Mouse (Mus musculus): ENCODE results near the gene Atxn2l.

Atxn2l gene

DNA sequence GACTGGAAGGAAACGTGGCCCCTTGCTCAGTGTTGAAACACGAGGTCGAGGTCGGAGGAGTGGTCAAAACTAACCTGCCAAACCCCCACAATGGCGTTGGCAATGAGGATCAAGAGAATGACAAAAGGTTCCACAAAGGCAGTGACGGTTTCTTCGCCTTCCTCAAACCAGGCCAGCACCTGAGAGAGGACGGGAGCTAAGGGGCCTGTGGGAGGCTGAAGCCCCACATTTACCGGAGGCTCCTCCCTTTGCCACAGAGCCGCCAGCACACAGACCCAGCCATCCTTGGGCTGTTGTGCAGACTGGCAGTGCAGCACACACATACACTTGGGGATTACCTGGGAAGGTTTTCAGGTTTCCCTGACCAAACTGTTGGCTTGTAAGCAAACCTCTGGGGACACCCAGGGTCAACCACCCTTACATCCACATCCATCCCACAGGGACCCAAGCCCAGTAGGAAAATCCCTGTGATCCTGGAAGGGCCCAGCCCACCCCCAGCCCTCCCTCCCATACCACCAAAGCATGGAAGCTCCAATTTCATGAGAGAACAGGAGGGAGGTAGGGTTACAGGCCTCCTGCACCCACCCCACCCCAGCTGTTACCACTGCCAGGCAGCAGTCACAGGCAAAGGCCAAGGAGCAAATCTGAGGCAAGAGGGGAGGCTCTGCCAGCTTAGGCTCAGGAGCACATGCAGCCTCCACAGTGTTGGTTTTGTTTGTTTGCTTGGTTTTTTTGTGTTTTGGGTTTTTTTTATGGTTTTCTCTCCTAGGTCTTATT is 42.4 kb downstream of the Atxn2l start:
- no peak for DNase-seq

DNA sequence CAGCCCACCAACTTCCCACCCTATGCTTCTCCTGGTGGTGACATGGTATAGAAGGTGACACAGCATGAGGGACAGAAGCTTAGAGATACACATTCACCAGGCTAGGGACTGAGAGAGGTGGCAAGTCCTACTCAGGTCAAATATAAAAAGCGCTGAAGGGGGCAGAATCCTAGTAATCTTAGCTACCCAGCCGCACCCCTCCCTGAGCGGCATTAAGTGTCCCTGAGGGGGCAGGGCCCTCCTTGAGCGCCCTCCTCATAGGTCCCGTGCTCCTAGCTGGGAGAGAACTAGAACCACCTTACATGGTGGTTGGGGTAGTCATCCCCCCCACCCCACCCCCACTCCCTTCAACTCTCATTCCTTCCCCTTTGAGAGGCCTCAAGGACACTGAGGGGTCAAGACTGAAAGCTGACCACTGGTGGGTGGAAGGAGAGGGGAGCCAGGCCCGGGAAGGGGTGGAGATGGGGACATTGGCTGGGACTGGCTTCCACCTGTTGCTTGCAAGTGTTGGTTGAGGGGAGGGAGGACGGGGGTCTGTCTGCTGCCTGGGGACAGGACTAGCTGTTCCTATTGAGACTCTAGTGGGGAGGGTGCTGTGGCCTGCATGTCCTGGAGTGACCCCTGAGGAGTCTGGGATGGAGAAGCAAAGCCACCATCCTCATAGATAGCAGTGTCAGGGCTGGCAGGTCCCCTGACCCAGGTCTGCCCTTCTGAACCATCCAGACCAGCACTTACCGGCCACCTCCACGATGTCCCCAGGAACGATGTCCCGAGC is 44.2 kb downstream of the Atxn2l start:
- no peak for DNase-seq

DNA sequence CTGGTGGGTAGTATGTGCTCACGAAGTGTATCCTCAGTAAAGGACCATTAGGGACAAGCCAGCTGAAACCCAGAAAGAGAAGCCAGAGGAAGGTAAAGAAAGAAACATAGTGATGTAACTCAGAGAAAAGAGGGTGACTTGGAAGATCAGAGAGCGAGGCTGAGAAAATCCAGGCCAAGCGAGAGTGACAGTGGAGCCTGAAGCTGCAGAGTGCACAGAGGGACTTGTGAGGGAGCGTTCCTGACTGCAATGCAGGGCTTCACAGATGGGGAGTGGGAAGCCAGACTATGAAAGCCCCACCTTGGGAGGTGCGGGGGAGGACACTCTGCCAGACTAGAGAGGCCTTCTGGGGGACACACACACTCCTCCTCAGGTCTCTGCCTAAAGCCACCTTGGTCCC is 45.0 kb downstream of the Atxn2l start:
- no peak for DNase-seq

DNA sequence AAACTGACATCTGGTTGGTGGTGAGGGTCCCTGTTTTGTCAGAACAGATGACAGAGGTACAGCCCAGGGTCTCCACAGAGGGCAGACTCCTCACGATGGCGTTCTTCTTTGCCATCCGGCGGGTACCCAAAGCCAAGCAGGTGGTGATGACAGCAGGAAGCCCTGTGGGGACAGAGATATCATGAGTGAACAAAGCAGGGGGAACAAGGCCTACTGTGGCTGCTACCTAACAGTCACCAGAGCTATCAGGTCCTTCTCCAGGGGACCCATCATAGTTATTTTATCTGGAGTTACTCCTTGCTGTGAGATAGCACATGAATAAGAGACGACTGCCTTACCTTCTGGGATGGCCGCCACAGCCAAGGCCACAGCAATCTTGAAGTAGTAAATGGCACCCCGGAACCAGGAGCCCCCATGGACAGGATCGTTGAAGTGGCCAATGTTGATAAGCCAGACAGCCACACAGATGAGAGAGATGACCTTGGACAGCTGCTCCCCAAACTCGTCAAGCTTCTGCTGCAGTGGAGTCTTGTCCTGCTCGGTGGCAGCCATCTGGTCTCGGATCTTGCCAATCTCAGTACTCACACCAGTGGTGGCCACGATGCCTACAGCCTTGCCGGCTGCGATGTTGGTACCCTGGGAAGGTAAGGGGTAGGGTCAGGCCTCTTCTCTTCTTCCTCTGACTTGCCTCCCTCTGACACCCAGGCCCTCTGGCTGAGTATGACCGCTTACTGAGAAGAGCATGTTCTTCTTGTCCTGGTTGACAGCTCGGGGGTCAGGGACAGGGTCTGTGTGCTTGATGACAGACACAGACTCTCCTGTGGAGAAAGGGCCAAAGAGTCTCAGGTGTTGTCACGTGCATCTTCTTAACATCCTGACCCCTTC is 46.6 kb downstream of the Atxn2l start:
- DNase-seq: no peak

DNA sequence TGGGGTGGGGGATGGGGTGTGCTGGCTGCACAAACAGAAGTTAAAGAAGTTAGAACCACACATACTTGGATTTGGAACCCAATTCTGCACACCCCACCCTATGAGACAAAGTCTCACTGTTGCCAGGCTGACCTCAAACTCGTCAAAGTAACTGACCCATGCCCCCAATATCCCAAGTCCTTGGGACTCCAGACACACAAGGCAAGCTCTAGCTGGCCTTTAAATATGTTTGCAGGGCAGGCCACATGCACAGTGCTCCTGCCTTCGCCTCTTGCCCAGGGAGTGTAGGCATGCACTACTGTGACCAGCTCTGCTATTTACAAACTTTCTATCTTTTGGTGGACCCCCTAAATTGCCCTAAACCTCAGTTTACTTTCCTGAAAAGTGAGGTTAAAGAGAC is 48.0 kb downstream of the Atxn2l start:
- DNase-seq: no peak

GRCm38 (mm10) chr7:126453861-126454260 is 49.4 kb downstream of the Atxn2l start:
- DNase-seq: no peak

GRCm38 (mm10) chr7:126452244-126452643 is 51.0 kb downstream of the Atxn2l start:
- DNase-seq: no peak

DNA sequence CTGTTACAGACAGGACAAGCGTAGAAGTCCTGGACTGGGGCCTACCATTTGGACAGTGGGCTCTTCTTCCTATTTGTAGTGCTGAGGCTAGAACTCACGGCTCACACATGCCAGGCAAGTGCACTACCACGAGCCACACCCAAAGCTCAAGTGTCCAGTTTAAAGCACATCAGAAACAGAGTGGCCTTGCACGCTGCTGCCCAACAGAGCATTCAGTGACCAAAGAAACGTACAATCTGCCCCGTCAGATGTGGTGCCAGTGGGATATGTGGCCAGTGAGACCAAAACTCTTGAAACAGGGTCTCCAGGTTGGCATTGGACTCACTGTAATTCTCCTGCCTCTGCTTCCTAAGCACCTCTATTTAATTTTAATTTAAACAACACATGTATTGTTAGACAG is 52.6 kb downstream of the Atxn2l start:
- DNase-seq: no peak

- no peak for DNase-seq
These were observed 53.2 kb downstream of the Atxn2l start for GRCm38 (mm10) chr7:126449991-126450390.

- DNase-seq: no peak
These were observed 54.8 kb downstream of the Atxn2l start for GRCm38 (mm10) chr7:126448481-126448880.

- DNase-seq: no peak
These were observed 57.0 kb downstream of the Atxn2l start for GRCm38 (mm10) chr7:126446217-126446616.

DNA sequence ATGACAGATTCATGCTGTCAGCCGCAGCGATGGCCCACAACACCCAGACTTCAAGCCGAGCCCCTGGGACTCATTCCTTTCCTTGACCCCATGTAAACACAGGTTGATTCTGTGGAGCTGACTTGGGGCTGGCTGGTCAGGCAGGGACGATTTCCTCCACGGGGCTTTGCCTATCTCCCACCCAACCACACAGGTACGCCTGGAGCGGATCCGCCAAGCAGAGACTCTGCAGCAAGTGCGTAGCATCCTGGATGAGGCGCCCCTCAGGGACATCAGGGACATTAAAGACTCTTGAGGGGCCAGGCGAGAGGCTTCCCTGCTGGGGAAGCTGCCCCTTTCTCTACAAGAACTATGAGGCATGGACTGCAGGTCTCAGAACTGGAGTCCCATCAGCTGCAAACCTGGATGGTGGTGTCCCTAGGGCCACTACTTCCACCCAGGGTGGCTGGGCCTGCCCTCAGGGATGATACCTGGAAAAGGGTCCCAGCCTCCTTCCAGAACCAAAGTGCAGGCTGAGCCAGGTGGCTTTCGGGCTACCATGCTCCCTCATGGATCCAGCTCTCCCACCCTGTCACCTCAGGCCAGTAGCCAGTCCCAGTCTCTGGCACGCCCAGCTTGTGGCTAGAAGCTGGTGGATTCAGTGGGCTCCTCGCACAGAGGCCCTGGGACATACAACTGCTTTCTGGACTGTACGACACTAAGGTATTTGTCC is 58.0 kb downstream of the Atxn2l start:
- no peak for DNase-seq

DNA sequence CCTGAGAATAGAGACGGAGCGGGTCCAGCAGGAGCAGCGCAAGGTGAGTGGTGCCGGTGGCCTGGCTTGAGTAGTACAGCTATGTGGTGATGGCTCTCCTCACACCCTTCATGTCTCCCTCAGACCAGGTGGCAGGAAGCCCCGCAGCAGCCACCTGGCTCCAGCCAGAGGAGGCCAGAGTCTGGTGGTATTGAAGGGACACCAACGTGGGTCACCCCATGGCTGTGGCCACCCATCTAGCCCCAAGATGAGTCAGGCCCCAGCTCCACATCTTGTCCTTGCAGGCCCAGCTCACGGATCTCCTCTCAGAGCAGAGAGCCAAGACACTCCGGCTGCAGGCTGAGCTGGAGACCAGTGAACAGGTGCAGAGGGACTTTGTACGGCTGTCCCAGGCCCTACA is 58.7 kb downstream of the Atxn2l start:
- DNase-seq: no peak

GRCm38 (mm10) chr7:126443997-126444396 is 59.2 kb downstream of the Atxn2l start:
- DNase-seq: no peak
